Mouse (Mus musculus): ENCODE results near the gene Dgkz. TPM values are rescaled to one million over a fixed set of nuclear protein-coding genes. Genes with fewer than 3 reads are reported as not detected.

The Dgkz gene
- polyA plus RNA-seq, 1 experiment from 2014 or later, result 81.0 TPM

Small RNA genes within 50 kb of the gene (microRNA-seq; reads per million reads assigned to microRNA genes)
- gene Mir6999 (ENCODE audit: borderline number of aligned reads), result not detected

Other genes with a start within 250 kb of the Dgkz start
- 12.7 and 13.0 TPM in 2 replicates for gene Ambra1, start 245.7 kb downstream of the Dgkz start, polyA plus RNA-seq (2015; fragmentation: Nextera tagmentation; extraction: Ambion mirVana)
- gene Chrm4, start 48.6 kb downstream of the Dgkz start, polyA plus RNA-seq (2015; fragmentation: Nextera tagmentation; extraction: Ambion mirVana), result 0.09 and 0.12 TPM in 2 replicates
- 118 and 153 TPM in 2 replicates for gene Mdk, start 43.6 kb downstream of the Dgkz start, polyA plus RNA-seq (2015; fragmentation: Nextera tagmentation; extraction: Ambion mirVana)
- 2.5 and 3.4 TPM in 2 replicates for gene Gm9821, start 30.2 kb downstream of the Dgkz start, polyA plus RNA-seq (2015; fragmentation: Nextera tagmentation; extraction: Ambion mirVana)
- 1.5 TPM in 2 replicates for gene Creb3l1, start 48.6 kb upstream of the Dgkz start, polyA plus RNA-seq (2015; fragmentation: Nextera tagmentation; extraction: Ambion mirVana)
- 8.9 TPM in 2 replicates for gene Phf21a, start 117.3 kb upstream of the Dgkz start, polyA plus RNA-seq (2015; fragmentation: Nextera tagmentation; extraction: Ambion mirVana)